Mouse (Mus musculus) ES-E14 (cell line): Measurements from ENCODE around the gene Ldlr. TPM values are rescaled to one million over a fixed set of nuclear protein-coding genes. Genes with fewer than 3 reads are reported as not detected.
A peak's percentile ranks its signal among the peaks of the same experiment; 100 is the strongest.
"Not testable (repeated sequence)": the region's sequence is repeated elsewhere in the genome, so short reads cannot be mapped to it uniquely, and the experiment has no call there.

Experiments used
- DNase-seq: peaks from one replicate; pipeline ENCODE4 v3.0.0-alpha.2; 2013; ENCODE audit warnings: low read depth, low spot score
- H3K27ac ChIP-seq: 2 replicates; pipeline ENCODE4 v1.5.1; 2012; ENCODE audit warnings: low read depth, mild to moderate bottlenecking, low read length, moderate library complexity, mixed read lengths; ENCODE audit not compliant: poor library complexity, insufficient read depth, severe bottlenecking
- H3K36me3 ChIP-seq: 2 replicates; pipeline ENCODE4 v1.6.1; 2012; ENCODE audit warnings: mild to moderate bottlenecking, low read length, moderate library complexity, mixed read lengths; ENCODE audit not compliant: control insufficient read depth, poor library complexity, insufficient read depth, severe bottlenecking
- H3K4me1 ChIP-seq, 2 experiments: fragments of 150-350 bp in 1 of 2; sonication (generic) in 1 of 2; 2 replicates each; pipeline ENCODE4 v1.6.1; 2012; ENCODE audit warnings: low read length in 2 of 2, mild to moderate bottlenecking in 1 of 2, mixed read lengths in 1 of 2; ENCODE audit not compliant: control insufficient read depth in 2 of 2, insufficient read depth in 2 of 2, poor library complexity in 1 of 2
- H3K4me3 ChIP-seq, 2 experiments: fragments of 150-350 bp in 1 of 2; sonication (generic) in 1 of 2; 2 replicates each; pipeline ENCODE4 v1.5.1; 2012; ENCODE audit warnings: low read length in 2 of 2, low read depth in 1 of 2, mild to moderate bottlenecking in 1 of 2, mixed read lengths in 1 of 2; ENCODE audit not compliant: insufficient read depth in 1 of 2, poor library complexity in 1 of 2, severe bottlenecking in 1 of 2
- H3K9ac ChIP-seq: 2 replicates; pipeline ENCODE4 v1.6.1; 2012; ENCODE audit warnings: low read depth, mild to moderate bottlenecking, low read length, mixed read lengths; ENCODE audit not compliant: poor library complexity, insufficient read depth, severe bottlenecking
- H3K9me3 ChIP-seq: fragments of 150-350 bp; sonication (generic); 2 replicates; pipeline ENCODE4 v1.6.1; 2012; ENCODE audit warnings: low read depth, mild to moderate bottlenecking, low read length; ENCODE audit not compliant: control insufficient read depth, insufficient read depth
- CHD2 ChIP-seq: IDR thresholded peaks from 2 replicates; pipeline ENCODE4 v1.6.1; 2014; ENCODE audit warnings: mild to moderate bottlenecking, low read depth, low read length, inconsistent platforms
- HCFC1 ChIP-seq: IDR thresholded peaks from 2 replicates; pipeline ENCODE4 v1.6.1; 2012; ENCODE audit warnings: low read length, inconsistent platforms, borderline replicate concordance; ENCODE audit not compliant: insufficient read depth
- MAFK ChIP-seq: IDR thresholded peaks from 2 replicates; pipeline ENCODE4 v1.6.1; 2014; ENCODE audit warnings: mild to moderate bottlenecking, low read depth, low read length, inconsistent platforms; ENCODE audit not compliant: insufficient read depth
- ZC3H11A ChIP-seq: IDR thresholded peaks from 2 replicates; pipeline ENCODE4 v1.6.1; 2012; ENCODE audit warnings: low read depth, mild to moderate bottlenecking, inconsistent platforms, low read length, borderline replicate concordance
- ZNF384 ChIP-seq: IDR thresholded peaks from 2 replicates; pipeline ENCODE4 v1.6.1; 2012; ENCODE audit warnings: low read depth, low read length, inconsistent platforms
- in situ Hi-C, 2 experiments: fragments of 600-800 bp; cut with MboI; formaldehyde crosslinking; loops; one replicate each; pipeline ENCODE4 v1.15.1; 2025; ENCODE audit warnings: low sequenced_read_pairs in 2 of 2, inconsistent platforms in 1 of 2; ENCODE audit not compliant: unreplicated experiment in 2 of 2
- total RNA-seq: library from RNA; depleted of rRNA; stranded (reverse); fragments of 300-350 nt; gene quantifications from 2 replicates; pipeline ENCODE4 v1.2.3, GENCODE M21; 2012

The Ldlr gene
- total RNA-seq, 1 experiment: 95.7 TPM

DNA sequence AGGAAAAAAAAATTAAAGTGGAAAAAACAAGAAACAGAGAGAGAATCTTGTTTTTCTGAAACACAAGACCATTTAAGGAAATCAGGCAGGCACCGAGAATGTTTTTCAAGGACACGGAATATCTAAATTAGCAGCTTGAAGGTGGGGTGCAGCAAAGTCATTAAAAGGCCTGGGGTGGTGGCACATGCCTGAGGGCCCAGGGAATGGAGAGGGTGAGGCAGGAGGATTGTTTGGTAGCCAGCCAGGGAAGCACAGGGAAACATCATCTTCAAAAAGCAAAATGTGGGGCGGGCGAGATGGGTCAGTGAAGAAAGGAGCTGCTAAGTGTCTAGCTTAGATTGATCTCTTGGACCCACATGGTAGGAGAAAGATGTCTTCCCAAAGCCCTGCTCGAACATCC is 64.4 kb downstream of the Ldlr start:
- no peak for TF ChIP-seq MAFK
- no peak for TF ChIP-seq ZNF384
- no peak for TF ChIP-seq CHD2
- no peak for TF ChIP-seq HCFC1
- no peak for TF ChIP-seq ZC3H11A
- Histone ChIP-seq H3K4me3 (peak overlapping the region; percentile 7 to 8; a peak in 2 of 4 replicates), H3K9me3 (no peaks in the 10 kb centered on the region), H3K36me3 (peaks cover 36% of the 10 kb centered on the region), H3K4me1 (peaks cover 8 to 10% of the 10 kb centered on the region in 2 experiments), H3K9ac (peak overlapping the region; percentile 38; the same call in 1 of the 2 replicates), H3K27ac (peak overlapping the region; percentile 83)
- in situ Hi-C loops: loop anchor here in 1 of 2 experiments (10.0 kb wide), 1 partner anchor 437 kb away; the partner anchor contains the start of gene Zfp809
- no peak for DNase-seq

DNA sequence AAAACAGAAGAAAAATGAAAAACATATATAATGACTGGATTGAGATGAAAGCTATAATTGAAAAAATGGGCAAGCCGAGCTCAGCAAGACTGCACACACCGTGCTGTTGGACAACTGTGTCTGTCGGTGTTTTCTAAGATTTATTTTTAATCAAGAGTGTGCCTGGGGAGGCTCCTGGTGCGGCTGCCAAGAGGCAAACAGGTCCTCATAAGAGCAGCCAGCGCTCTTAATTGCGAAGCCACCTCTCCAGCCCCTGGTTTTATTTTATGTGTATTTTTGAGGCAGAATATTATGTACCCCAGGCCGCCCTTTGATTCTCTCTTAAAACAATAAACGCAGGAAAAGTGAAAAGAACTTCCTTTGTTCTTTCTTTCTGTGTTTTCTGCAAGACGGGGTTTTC is 65.0 kb downstream of the Ldlr start:
- Histone ChIP-seq H3K27ac (peak overlapping the region; percentile 83), H3K9ac (peak overlapping the region; percentile 28; the same call in 1 of the 2 replicates), H3K36me3 (peaks cover 37% of the 10 kb centered on the region), H3K4me1 (peaks cover 8 to 11% of the 10 kb centered on the region in 2 experiments), H3K9me3 (no peaks in the 10 kb centered on the region), H3K4me3 (no peak overlapping the region)
- no peak for DNase-seq
- in situ Hi-C loops: loop anchor here in 1 of 2 experiments (10.0 kb wide), 1 partner anchor 437 kb away; the partner anchor contains the start of gene Zfp809
- TF ChIP-seq MAFK (no peak), ZC3H11A (no peak), HCFC1 (no peak), CHD2 (no peak), ZNF384 (no peak)

DNA sequence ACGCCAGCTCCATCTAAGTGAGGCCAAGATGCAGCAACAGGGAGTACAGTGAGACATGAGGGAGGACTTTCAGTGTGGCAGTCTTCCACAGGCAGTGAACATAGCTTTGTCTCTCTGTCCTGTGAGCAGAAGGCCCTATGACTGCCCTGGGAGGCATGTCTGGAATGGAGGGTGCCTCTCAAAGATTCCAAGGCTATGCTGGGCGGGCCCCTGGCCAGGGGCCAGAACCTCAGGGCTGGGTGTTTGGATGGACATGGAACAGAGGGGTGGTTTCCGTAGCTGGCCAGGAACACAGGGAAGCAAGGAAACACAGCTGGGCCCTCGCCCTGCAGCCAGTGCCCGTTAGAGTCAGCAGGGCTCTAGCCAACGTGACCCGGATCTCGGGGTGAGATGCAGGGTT is 68.6 kb downstream of the Ldlr start:
- peaks cover 11% of the 10 kb centered on the region in 2 experiments for H3K4me1 ChIP-seq
- peaks cover 46% of the 10 kb centered on the region for H3K36me3 ChIP-seq
- in situ Hi-C loops: no loop called here
- H3K9ac ChIP-seq: no peak overlapping the region
- no peak overlapping the region for H3K4me3 ChIP-seq
- TF ChIP-seq HCFC1 (no peak), ZC3H11A (no peak), ZNF384 (no peak), CHD2 (no peak), MAFK (no peak)
- DNase-seq: no peak
- H3K27ac ChIP-seq: no peak overlapping the region
- H3K9me3 ChIP-seq: no peaks in the 10 kb centered on the region

DNA sequence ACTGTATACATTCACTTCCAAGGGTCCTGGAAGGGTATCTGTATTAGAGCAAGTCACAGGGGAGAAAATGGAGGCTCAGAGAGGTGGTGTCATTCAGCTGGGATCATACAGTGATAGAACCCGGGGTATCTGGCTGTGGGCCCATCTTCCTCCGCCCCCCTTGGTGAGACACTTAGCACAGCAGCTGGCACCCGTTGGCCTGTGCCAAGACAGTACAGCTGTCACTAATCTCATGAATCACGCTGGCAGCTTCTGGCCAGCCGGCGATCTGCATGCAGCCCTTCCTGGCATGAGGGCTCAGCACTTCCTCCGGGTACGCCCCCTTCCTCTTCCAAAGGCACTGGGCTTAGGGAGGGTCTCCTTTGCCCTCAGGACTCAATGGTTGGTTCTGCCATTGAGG is 69.4 kb downstream of the Ldlr start:
- TF ChIP-seq HCFC1 (no peak), ZNF384 (no peak), MAFK (no peak), CHD2 (no peak), ZC3H11A (no peak)
- Histone ChIP-seq H3K4me1 (peaks cover 7 to 13% of the 10 kb centered on the region in 2 experiments), H3K27ac (no peak overlapping the region), H3K9me3 (no peaks in the 10 kb centered on the region), H3K36me3 (peaks cover 46% of the 10 kb centered on the region), H3K9ac (no peak overlapping the region), H3K4me3 (no peak overlapping the region)
- in situ Hi-C loops: no loop called here
- DNase-seq: no peak

- H3K9me3 ChIP-seq, in situ Hi-C loops, DNase-seq, H3K4me3 ChIP-seq, H3K9ac ChIP-seq, H3K27ac ChIP-seq: not testable (repeated sequence)
- Histone ChIP-seq H3K36me3 (peaks cover 44% of the 10 kb centered on the region), H3K4me1 (peaks cover 3 to 11% of the 10 kb centered on the region in 2 experiments; a peak in 3 of 4 replicates)
Observed at GRCm38 (mm10) chr9:21793507-21793906, 70.2 kb downstream of the Ldlr start.
